Mouse (Mus musculus) mouse embryonic stem cell (cell line): ENCODE data around the gene Heg1.

ENCODE experiments used
- in situ Hi-C, 2 experiments: fragments of 300-500 bp; cut with MboI; formaldehyde crosslinking; loops; 1 replicate in 1 of 2; 3 replicates in 1 of 2; pipeline ENCODE4 v1.14.3; 2019 to 2020; ENCODE audit warnings: low sequenced_read_pairs in 2 of 2, low pct_unique_long_range_greater_than_20kb in 1 of 2, mixed read lengths in 1 of 2; ENCODE audit not compliant: unreplicated experiment in 1 of 2

Gene Heg1

GRCm38 (mm10) chr16:33752904-33753578 lies 68.9 kb downstream of the Heg1 start:
- in situ Hi-C loops, result no loop called here

DNA sequence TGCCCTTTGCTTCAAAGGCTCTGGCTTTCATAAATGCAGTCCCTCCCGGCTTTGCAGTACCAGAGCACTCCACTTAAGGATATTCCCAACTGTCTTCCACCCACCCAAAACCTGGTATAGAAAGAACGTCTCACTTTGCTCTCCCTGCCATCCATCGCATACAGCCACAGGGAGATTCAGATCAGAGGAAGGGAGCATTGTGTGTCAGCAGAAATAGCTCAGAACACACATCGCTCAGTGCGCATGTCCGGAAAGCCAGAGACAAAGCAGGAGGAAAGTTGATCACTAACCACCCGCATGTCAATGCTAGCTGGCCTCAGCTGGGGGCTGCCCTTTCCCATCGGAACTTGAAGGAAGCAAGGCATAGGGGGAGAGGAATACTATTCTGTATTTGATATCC lies 71.1 kb downstream of the Heg1 start:
- in situ Hi-C loops, result no loop called here

DNA sequence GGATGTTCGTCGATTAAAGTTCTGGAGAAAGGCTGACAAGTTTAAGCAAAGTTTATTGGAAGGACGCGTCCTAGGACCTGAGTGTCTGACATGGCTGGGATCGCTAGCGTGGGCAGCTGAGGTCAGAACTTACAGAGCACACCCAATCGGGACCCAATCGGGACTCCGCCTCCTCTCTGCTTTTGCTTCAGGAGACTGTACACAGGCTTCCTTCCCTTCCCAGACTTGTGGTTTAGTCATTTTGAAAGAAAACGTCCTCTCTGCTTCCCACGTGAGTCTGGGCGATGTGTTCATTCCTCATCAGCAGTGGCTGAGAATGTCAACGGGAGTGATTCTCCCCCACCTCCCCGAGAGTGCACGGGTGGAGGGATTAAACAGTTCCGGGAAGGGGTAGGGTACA lies 71.8 kb downstream of the Heg1 start:
- in situ Hi-C loops, result no loop called here

- in situ Hi-C loops, result no loop called here
These were observed 72.2 kb downstream of the Heg1 start for GRCm38 (mm10) chr16:33756396-33756795.

DNA sequence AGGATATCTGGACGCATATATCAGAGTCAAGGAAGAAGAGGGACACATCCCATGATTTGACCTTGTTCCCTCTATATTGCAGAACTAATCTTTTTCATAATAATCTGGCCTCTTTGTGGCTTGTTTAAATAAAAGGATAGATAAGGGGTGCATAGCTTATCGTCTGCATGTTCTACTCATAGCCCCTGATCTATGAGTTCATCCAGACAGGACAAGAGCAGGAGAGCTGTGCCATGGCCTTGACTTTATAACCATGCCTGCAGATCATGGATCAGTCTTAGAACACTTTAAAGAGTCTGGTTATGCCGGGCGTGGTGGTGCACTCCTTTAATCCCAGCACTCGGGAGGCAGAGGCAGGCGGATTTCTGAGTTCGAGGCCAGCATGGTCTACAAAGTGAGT lies 75.0 kb downstream of the Heg1 start:
- in situ Hi-C loops, result no loop called here

DNA sequence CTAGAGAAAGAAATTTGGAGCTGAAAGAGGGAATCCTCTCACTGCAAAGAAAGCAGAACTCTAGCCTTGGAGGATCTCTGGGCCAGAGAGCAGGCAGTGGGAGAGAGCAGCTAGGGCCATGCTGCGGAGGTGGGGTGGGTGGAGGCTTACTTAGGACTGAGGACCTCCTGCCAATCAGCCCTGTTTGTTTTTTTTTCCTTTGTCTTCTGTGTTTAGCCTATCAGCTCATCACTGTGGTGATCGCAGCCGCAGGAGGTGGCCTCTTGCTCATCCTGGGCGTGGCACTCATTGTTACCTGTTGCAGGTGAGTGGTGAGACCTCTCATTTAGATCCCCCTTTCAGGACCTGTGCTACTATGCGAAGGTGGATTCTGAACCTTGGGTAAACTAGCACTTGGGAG lies 76.4 kb downstream of the Heg1 start:
- in situ Hi-C loops, result no loop called here

GRCm38 (mm10) chr16:33760996-33761395 lies 76.8 kb downstream of the Heg1 start:
- in situ Hi-C loops, result no loop called here

DNA sequence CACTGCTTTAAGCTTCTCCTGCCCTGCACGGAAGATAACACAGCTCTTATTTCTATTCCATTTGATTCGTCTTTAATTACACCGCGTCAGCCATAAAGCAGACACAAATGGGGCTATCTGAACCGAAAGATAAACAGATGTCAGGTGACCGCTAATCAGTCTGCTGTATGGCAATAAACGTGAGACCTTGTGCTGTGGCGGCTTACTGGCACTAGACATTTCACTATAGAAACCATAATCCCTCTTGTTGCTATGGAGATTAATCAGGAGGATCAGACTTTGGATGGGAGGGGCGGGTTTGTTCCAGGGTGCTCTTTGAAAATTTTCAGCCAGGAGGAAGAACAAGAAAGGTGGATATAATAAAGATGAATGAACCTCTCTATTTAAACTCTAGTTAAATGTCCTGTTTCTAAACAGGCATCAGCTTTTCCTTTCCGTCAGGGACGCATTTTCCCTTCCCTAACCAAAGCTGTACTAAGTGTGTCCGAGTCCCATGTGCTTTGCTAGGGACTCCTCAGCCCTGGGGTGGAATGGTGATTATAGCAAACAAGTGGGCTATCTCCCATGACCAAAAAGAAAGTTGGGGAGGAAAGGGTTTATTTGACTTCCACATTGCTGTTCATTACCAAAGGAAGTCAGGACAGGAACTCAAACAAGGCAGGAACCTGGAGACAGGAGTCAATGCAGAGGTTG lies 80.5 kb downstream of the Heg1 start:
- in situ Hi-C loops, result no loop called here

- in situ Hi-C loops, result no loop called here
These were observed 81.3 kb downstream of the Heg1 start for GRCm38 (mm10) chr16:33765477-33765876.

DNA sequence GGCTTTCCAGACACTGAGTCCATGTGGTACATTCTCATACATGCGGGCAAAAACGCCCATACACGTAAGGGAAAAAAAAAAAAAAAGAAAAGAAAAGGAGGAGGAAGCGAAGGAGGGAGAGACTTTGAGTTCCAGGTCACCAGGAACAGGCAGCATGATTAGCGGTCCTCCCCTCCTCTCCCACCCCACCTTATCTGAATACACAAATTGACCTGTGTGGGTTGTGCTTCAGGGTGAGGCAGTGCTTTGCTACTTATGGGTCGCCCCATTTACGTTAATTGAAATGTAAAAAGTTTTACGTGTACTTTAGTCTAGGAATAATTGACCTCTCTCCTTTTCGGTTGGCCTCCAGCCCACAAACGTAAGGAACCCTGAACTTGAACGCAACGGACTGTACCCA lies 82.1 kb downstream of the Heg1 start:
- in situ Hi-C loops, result no loop called here

GRCm38 (mm10) chr16:33766757-33767156 lies 82.6 kb downstream of the Heg1 start:
- in situ Hi-C loops, result no loop called here

DNA sequence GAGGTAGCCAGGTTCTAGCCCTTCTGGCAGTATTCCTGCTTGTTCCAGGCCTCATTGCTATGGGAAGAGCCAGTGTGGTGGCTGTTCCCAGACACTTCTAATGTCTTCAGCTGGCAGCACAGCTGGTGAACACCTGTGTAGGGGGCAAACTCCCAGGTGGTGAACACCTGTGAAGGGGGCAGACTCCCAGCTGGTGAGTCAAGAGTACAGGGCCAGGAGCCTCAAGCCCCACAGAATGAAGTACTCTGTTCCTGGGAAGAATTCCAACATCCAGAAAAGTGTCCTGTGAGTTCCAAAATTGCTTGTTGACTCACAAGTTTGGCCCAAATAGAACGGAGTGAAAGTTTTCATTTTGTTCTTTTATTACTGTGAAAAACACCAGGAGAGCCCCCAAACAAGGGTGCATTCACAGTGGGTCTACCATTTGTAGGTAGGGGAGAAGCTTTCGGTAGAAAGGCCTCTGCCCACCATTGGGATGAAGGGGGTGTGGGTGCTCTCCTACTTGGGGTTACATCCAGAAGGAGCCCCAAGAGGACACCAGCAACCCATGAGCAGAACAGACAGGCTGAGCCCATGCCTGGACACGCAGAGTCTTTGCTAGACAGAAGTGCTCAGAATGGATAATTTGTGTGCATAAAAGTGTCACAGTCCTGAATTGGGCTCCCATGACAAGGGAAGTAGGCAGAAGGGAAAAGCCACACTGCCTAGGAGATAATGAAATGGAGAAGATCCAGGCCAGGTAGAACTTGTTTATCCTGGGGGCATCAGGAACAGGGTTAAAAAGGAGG lies 84.5 kb downstream of the Heg1 start:
- in situ Hi-C loops, result no loop called here

GRCm38 (mm10) chr16:33769848-33770247 lies 85.7 kb downstream of the Heg1 start:
- in situ Hi-C loops, result no loop called here

DNA sequence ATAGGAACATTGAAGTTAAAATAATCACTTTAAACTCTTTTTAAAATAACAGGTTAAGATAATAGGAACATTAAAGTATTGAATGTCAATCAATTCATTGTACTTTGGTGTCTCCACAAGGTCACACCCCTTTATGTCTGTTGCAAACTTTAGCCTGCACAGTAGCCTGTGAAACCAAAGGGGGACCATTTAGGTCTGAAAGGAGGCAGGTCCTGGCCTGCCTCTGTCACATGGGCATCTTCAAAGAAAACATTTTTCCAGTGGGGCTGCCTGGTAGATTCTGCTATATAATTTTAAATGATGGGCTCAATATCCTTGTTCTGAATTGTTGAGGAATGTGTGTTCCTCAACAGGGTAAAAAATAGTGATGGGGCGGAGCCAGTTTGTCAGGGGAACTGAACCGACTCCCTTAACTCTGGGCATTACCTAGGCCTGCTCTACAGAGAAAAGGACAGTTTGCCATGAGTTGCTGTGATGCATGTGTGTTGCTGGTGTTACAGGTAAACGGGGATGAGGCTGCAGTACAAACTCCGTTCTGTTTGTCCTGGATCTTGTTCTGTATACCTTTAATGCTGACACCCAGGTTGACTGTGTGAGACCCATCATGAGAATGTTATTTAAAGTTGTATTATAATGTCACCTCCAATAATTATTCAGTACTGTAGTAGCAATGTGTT lies 86.7 kb downstream of the Heg1 start:
- in situ Hi-C loops, result no loop called here

DNA sequence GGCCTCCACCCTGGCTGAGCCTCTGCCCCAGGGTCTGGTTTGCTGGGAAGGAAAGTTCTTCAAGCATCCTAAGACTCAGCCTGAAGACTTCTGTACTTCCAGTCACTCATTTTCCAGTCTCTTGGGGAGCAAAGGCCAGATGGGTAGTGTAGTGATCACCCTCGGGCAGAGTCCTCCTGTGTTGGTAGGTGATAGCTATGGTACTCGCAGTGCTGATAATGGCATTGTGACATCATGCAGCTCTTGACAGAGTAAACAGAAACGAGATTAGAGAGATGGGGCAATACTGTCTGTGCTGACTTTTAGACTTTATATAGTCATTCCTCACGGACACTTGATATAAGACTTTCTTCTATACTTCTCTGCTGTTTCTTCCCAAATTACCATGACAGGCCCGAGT lies 88.6 kb downstream of the Heg1 start:
- in situ Hi-C loops, result no loop called here

DNA sequence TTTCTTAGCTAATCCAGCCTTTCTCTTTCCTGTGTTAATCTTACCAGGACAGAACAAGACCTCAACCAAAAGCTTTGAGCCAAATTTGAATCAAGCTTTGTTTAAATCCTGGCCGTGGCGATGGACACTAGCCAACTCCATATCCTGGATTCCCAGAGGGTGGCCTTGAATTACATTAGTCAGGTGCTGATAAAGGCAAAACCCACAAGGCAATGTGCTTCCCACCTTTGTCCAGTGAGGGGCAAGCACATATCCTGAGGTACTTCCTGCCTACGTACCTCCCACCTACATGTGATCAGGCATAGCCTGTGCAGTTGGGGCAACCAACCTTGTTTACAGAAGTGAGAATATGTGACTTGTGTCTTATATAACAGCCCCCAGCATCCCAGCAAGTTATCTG lies 90.8 kb downstream of the Heg1 start:
- in situ Hi-C loops, result no loop called here

DNA sequence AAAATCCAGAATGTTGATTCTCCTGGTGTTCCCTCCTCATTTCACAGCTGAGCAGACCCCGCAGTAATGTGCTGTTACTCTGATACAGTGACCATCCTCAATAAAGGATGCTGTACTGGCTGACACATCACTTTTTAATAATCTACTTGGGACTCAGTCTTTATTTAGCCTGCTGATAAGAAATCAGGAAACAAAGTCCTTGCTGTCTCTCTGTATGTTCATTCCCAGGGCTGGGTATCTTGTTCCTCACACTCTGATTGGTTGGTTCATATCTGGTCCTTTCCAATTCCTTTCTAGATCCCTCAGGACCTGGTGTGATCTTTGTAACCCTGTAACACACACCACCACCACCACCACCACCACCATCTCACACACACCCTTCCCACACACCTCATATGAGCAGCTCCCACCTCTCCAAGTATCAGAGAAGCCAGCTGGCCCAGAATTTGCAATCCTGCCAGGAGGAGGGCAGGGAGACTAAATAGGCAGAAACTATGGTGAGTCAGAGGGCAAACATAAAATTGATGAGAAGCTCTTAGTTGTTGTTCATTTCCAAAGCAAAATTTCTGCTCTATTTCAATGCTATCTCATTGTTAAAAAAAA lies 91.7 kb downstream of the Heg1 start:
- in situ Hi-C loops, result no loop called here

DNA sequence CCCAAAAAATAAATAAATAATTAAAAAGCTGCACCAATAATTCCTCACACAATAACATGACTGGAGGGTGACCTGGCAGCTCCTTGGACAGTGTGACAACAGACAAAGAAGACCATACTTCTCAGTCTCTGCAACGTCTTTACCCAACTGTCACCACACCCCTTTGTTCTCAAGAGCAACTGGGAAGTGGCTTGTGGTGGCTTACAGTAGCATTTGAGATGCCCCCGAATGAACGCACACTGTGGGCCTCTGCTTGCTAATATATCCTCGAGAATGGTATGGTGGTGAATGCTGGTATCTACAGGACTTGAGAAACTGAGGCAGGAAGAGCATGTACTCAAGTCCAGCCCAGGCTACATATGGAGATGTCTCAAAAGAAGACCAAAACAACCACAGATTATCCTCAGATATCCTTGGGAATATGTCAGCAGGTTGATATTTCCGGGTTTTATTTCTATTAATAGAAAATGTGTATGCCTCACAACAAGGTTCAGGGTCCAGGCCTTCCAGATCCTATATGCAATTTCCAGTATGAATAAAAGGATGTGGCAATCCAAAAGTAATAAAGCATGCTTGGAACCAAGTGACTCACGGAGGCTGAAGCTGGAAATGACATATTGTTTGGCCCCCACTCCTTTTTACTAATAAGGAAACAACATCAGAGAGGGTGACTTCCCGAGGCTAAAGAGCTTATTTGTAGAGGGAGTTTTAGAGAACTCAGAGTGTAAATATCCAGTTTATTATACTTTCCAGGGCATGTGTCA lies 92.8 kb downstream of the Heg1 start:
- in situ Hi-C loops, result no loop called here
